Mouse (Mus musculus) spleen, postnatal 10 days (tissue): ENCODE measurements around the gene Gm7030.
"Not testable (repeated sequence)": the region's sequence is repeated elsewhere in the genome, so short reads cannot be mapped to it uniquely, and the experiment has no call there.

Experiments
- DNase-seq, 2 experiments: peaks; one replicate each; pipeline ENCODE4 v3.0.0; 2021 to 2022; ENCODE audit warnings: low spot score in 2 of 2

The Gm7030 gene

DNA sequence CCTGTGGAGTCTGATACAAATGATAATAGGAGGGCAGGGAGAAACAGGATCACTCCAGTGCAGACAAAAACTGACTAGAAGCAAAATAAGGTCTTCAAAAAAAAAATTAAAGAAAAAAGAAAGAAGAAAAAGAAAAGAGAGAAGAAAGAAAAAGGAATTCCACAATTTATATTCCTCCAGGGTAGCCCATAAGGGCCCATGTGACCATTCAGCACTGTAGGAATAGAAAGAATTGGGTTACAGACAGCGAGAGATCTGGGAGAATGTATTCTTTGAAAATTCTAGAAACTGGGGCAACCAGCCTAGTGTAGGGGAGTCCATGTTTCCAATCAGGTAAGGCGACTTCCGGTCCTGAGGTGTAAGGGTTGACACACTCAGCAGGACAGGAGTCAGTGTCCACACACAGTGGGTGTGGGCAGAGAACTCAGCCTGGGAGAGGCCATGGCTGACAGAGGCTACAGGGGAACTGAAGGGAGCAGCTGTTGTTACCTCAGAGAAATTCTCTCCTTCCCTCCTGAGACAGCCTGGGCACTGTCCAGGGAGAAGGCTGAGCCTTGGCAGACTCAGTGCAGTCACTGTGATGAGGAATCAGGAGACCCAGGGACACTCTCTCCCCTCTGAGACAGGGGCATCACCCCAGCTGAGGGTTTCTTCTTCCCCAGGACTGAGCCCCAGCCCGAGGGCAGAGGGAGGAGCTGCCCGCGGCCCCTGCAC is 46.5 kb downstream of the Gm7030 start:
- DNase-seq = not testable (repeated sequence)

DNA sequence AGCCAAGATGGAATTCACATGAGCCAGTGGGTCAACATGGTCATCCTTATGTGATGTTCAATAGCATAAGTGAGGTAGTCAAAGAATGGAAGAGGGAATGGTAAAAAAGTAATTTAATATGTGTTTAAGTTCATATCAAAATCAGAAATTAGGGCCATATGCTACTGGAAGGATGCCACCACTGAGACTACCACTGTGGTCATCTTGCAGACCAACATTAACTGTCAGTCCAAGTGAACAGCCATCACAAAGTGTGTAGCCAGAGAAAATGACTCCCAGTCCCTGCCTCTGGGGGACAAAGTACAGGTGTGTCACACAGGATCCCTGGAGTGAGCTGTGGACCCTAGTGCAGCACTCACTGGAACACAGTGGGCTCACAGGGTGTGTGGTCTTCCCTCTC is 47.3 kb downstream of the Gm7030 start:
- DNase-seq = not testable (repeated sequence)

DNA sequence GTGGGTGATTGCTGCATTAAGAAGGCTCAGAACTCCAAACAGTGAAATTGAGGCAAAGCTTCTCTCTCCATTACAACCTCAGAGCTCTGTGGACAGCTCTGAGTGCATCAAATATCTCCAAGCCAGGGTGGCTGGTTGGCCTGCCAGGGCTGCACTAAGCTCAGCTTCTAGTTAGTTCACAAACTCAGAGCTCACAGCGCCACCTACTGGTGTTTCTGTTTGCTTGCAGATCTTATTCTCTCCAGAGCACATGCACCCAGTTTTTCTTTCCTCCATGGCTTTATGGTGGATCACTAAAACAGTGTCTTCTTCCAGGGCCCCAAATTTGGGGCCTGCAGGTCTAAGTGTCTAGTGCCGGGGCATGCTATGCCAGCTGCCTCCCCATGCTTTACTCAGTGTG is 68.4 kb downstream of the Gm7030 start:
- DNase-seq = peak; percentile 79 to 93
